Mouse (Mus musculus) lung, postnatal 10 days (tissue): Measurements from ENCODE around the gene Nol9.
A peak's percentile ranks its signal among the peaks of the same experiment; 100 is the strongest.

Experiments
- DNase-seq: peaks from one replicate; pipeline ENCODE4 v3.0.0; 2021

The Nol9 gene

DNA sequence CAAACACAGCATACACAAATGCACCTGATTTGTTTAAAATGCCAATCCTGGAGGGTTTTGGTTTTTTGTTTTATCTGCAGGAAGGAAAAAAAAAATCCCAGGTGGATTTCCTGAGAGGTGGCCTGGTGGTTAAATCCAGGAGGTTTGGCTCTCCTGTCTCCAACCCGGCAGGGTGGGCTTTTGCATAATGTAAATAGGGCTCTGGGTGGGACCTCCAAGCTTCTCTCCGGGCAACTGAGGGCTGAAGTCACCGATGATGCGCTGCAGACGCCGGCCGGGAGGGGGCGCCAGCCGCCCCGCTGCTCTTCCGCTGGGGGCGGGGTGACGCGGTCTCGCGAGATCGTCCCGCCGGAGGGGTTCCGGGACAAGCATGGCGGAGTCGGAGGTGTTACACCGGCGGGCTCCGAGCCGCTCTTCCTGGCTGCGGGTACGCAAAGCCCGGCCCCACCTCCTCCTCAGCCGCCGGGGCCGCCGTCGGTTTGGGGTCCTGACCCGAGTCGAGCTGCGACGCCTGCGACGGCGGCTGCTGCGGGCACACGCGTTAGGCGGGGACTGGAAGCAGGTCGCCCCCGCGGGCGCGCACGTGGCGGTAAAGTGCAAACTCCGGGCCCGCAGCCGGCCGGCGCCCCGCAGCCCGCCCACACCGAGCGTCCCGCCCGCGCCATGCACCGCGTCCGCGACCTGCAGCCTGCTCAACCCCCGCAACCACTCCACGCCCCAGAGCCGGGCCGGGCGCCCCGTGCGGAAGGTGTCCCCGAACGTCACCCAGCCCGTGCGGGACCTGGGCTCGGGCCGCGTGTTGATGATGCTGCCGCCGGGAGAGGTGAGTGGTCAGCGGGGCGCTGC lies at the start of gene Nol9:
Nol9 (plus strand) TSS at position 337 of the 846 bp plus-strand sequence.
- DNase-seq, result peak; percentile 95

DNA sequence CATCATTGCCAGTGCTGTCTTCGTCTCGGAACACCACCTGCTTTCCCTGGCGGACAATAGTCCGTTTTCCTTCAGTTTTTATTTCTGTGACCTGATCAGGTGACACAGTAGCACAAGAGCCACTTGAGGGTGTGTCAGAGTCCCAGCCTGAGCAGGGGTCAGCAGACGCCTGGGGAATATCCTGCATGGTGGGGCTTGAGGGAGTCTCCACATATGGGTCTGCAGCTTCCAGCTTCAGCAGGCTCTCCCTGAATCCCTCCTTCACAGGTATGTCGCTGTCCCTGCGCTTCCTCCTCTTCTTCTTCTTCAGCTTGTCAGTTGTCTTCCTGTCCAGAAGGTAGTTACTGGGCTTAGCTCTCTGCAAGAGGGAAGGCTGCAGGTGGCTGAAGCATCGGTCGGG lies 47.0 kb upstream of the Nol9 start:
- DNase-seq, result no peak

DNA sequence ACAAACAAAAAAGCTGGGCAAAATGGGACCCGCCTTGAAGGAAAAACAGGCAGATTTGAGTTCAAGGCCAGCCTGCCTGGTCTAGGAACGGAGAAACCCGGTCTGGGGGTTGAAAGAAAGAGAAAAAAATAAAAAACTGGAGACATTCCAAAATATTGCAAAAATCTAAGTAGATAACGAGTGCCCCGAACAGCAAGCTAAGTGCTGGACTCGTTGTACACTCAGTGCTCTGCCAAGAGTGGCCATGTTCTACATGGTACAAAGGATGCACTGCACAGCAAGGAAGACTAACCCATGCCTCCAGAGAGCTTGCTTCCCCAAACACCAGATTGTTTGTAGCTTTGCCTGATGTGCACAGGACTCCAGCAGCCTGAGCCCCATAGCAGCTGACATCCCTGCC lies 46.1 kb upstream of the Nol9 start:
- DNase-seq, result no peak

DNA sequence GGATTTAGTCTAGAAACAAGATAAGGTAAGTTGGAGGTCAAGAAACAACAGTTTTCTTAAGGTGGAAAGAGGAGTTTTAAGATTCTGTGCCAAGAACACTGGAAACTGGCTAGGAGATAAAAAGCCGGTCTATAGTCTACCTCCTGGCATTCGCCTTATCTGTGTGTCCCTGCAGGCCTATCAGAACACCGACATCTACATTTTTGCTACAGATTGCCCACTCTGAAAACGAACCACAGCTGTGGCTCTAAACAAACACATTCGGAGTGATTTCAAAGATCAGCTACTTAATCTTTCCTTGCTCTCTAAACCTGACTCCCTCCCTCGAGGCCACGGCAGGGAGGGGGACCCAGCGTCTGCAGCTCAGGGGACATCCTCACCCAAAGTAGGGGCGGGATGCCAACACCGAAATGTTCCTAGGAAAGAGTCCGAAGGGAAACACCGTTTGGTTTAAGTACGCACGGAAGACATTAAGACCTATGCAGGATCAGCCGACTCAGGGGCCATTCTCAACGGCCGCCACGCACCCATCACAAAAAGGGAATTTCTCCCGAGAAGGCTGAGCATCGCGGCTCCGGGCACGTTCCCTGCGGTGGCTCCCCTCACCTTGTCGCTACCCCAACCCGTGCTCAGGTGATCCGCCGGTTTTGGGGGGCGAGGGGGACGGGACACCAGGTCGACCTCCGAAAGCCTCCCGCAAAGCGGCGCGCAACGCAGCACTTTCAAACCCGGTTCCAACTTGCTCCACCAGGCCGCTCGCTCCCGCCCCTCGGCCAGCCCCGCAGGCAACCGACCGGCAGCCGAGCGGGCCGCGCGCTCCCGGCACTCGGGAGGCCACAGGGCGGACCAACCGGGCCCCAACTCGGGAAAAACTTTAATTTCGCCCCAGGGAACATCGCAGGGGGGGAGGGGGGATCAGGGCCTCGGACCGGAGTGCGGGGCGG lies 44.6 kb upstream of the Nol9 start:
- peak; percentile 46 for DNase-seq

DNA sequence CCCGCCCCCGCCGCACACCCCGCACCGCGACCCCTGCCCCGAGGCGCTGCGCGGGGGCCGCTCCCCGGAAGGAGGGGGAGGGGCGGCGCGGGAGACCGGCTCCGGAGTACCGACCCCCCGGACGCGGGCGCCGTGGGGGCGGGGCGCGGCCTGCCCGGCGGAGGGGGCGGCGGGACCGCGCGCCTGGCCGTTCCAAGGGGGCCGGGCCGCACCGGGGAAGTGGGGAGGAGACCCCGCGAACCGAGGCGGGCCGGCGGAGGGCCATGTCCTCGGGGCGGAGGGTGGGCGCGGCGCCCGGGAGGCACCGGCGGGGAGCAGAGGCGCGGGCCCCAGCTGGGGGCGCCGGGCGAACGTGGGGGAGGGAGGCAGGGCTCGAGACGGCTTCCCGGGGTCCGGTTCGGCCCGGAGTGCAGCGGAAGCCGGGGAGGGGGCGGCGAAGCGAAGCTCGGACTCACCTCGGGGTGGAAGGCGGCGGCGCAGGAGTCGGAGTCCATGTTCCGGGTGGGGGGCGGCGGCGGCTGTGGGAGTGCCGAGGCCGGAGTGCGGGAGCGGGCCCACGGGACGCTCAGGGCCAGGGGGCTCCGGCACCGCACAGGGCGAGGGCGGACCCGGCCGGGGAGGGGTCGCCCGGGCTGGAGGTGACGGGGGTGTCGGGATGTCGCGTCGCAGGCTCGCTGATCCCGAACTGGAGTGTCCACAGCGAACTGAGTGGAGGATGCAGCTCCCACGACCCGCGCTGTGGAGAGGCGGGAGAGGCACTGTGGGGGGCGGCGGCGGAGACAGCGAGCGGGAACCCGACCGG lies 43.5 kb upstream of the Nol9 start:
- peak; percentile 59 for DNase-seq

DNA sequence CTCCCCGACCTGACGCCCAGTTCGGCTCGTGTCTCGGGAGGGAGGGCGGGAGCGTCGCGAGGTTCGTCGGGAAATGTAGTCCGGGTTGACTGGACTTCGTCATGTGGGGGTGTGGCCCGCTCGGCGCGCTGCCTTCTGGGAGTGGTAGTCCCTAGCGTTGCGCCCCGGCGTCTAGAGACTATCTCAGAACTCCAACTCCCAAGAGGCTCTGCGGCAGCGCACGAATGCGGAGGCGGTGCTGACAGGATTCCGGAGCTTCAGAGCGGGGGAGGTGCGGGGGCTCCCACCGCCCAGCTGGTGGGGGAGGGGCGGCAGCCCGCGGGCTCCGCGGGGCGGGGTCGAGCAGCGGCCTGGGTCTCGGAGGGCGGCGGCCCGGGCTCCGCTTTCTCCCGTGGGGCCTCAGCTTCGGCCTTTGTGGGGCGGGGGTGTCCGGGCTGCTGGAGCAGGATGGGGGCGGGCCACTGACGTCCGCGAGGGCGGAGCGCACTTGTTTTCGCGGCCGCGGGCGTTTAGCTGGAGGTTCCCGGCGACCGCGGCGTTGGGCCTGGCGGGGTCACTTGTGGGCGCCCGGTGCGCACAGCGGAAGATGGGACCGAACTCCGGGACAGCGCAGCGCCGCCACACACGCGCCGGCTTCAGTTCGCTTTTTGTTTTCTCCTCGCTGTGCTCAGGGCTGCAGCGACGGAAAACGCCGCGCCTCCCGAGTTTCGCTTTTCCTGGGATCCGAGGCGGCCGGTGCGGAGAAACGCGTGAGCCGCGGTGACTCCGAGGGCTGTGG lies 42.8 kb upstream of the Nol9 start, which contains the start of gene Phf13:
Phf13 (minus strand) TSS at position 86 of the 778 bp plus-strand sequence.
- peak; percentile 99 for DNase-seq

DNA sequence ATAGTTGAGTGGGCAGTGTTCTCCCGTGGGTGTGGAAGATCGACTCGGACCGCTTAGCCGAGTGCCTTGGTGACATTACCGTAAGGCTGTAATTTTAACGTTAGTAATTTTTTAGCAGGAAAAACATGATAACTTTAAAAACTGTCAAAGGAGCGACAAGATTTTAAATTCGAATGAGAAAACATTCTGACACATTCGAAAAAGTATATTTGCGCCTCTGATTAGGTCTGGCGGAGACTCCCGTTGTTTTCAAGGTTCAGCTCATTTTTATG lies 42.2 kb upstream of the Nol9 start:
- no peak for DNase-seq

DNA sequence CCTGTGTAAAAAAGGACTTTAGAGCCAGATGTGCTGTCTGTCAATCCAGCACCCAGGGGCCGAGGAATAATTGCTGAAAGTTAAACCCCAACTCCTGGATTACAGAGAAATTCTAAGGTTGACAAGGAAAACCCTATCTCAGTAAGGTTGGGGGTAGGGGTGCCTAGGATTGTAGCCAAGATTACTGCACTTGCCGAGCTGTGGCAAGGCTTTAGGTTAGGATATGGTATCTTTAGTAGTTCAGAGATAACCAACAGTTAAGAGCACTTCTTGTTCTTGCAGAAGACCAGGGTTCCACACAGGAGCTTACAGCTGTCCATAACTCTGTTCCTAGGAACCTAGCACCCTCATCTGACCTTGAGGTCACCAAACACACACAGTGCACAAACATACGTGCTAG lies 41.4 kb upstream of the Nol9 start:
- no peak for DNase-seq

DNA sequence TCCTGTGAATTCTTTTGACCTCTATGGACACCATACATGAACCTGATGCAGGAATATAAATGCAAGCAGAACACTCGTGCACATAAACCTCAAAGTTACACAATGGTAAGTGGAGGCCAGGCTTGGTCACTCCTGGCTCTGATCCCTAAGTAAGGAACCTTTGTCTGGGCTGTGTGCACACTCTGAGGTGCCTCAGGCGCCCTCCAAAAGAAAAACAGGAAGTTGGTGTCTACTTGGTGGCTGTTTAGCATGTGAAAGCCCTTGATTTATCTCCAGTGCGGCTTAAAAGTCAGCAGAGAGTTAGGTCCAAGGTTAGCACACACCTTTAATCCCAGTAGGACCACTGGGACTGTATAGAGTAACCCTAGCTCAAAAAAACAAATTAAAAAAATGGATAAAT lies 39.6 kb upstream of the Nol9 start:
- no peak for DNase-seq

DNA sequence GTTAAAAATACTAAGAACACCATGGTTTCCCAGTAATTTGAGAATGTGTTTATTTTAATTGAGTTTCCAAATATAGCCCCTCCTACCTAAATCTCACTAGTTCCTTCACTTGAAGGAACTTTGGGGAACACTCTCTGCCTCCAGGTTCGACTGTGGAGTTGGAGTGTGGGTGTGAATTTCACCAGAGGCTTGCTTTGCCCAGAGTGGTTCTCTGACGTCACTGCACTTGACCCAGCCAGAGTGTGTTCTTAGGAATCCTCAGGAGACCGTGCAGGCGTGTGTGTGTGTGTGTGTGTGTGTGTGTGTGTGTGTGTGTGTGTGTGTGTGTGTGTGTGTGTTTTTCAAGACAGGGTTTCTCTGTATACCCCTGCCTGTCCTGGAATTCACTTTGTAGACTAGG lies 38.2 kb upstream of the Nol9 start:
- peak; percentile 76 for DNase-seq

DNA sequence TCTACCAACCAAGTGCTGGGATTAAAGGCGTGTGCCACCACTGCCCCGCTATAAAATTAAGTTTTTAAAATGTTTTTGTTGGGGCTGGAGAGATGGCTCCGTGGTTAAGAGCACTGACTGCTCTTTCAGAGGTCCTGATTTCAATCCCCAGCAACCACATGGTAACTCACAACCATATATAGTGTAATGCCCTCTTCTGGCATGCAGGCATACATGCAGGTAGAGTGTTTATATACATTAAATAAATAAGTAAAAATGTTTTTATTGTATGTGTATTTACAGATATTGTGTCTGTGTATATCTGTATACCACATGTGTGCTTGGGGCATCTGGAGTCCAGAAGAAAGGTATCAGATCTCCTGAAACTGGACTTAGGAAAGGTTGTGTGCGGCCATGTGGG lies 37.8 kb upstream of the Nol9 start:
- no peak for DNase-seq

DNA sequence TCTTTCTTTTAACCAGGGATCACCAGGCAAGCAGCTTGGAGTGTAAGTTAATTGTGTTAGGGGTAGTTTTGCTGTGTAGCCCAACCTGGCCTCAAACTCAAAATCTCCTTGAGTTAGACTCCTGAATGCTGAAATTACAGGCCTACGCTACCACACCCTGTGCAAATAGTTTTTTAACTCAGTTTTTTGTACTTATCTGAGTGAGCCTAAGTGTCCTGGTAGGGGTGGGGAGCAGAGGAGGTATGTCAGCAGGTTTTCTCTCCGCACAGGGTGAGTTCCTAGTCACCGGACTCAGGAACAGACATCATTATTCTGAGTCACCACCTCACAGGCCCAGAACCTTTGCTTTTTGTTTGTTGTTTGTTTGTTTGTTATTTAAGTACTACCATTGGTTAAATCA lies 37.1 kb upstream of the Nol9 start:
- DNase-seq, result no peak

DNA sequence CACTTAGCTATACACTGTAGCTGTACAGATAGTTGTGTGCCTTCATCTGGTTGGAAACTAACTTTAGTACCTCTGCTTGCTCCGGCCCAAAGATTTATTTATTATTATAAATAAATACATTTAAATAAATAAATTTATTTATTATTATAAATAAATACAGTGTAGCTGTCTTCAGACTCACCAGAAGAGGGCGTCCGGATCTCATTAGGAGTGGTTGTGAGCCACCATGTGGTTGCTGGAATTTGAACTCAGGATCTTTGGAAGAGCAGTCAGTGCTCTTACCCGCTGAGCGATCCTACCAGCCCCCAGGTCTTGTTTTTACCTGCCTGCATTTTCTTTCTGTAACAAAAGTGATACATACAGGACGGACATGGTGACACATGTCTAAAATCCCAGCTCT lies 33.0 kb upstream of the Nol9 start:
- DNase-seq, result no peak

DNA sequence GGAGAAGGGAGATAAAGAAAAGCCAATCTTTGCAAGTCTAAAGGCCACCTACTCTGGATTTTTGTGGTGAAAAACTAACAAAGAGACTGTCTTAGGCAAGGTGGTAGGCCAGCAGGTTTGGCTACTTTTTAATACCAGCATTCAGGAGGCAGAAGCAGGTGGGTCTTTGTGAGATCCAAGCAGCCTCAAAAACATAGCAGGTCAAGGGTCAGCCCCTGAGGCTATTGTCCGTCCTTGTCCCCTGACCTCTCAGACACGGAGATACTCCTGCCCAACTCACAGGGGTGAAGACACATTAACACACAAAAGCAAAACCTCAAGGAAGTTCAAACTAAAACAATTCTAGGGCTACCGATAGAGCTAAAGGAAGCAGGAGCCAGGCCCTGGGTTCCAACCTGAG lies 32.3 kb upstream of the Nol9 start:
- no peak for DNase-seq

DNA sequence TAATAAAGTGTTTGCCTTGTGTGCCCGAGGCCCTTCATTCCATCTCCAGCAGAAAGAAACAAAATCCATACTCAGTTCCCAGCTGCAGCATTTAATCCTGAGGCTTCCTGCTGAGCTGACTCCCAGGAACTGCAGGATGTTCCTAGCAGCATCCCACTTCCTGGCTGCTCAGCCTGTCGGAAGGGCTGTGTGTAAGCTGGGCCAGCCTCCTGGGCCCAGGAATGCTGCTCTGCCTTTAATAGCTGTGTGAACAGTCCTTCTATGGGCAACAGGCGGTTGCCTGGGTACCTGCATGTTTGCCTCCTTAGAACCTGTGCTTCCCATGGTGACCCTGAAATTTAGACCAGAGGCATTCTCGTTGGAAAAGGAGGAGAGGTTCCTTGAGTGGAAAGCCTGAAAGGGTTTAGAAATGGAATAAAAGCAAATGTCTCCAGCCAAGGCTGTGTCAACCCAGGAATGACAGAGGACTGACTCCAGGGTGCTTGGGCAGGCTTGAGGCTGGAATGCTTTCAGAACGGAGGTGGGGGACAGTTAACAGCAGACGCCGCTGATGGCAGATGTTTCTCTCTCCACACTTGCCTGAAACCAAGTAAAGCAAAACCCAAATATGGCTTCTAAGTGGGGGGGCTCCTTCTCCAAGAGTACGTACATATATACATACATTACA lies 31.5 kb upstream of the Nol9 start:
- peak; percentile 68 for DNase-seq

DNA sequence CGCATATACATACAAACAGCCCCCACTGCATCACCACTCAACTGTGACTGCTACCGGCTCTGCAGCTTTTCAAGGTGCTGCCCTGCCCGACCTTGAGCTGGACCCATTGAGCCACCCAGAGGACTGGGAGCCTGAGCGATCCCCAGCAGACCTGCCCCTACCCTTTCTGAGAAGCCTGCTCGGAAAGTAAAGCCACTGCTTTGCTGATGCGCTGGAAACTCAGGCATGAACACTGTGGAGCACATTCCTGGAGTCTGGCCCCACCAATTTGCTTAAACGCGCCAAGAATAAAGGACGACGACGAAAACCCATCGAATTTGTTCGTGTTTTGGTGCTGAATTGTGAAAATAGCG lies 31.0 kb upstream of the Nol9 start:
- no peak for DNase-seq

DNA sequence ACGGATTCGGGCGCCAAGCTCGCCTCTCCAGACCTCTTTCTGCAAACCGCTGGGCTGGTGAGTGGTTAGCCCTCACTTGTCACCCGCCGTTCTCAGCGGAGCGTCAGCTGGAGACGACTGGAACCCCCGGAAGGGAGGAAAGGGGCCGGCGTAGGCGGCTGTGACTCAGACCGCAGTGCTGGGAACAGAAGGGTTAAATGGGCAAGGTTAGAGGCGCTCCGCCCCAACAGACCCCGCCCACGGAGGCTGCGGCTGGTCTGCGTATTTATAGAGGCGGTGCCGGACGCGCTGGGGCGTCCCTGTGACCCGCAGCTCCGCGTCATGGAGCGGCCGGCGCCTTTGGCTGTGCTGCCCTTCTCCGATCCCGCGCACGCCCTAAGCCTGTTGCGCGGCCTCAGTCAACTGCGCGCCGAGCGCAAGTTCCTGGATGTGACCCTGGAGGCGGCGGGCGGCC lies 30.5 kb upstream of the Nol9 start, which contains the start of gene Klhl21:
Klhl21 (plus strand) TSS at position 182 of the 454 bp plus-strand sequence.
- DNase-seq, result peak; percentile 98

DNA sequence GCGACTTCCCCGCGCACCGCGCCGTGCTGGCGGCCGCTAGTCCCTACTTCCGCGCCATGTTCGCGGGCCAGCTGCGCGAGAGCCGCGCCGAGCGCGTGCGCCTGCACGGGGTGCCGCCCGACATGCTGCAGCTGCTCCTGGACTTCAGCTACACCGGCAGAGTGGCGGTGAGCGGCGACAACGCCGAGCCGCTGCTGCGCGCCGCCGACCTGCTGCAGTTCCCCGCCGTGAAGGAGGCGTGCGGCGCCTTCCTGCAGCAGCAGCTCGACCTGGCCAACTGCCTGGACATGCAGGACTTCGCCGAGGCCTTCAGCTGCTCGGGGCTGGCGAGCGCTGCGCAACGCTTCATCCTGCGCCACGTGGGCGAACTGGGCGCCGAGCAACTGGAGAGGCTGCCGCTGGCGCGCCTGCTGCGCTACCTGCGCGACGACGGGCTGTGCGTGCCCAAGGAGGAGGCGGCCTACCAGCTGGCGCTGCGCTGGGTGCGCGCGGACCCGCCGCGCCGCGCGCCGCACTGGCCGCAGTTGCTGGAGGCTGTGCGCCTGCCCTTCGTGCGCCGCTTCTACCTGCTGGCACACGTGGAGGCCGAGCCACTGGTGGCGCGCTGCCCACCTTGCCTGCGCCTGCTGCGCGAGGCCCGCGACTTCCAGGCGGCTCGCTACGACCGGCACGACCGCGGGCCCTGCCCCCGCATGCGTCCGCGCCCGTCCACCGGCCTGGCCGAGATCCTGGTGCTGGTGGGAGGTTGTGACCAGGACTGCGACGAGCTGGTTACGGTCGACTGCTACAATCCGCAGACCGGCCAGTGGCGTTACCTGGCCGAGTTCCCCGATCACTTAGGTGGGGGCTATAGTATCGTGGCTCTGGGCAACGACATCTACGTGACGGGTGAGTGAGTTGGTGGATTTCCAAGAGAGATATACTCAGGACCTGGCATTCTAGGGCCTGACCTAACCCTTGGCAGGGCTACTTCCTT lies 29.8 kb upstream of the Nol9 start:
- peak; percentile 84 for DNase-seq

DNA sequence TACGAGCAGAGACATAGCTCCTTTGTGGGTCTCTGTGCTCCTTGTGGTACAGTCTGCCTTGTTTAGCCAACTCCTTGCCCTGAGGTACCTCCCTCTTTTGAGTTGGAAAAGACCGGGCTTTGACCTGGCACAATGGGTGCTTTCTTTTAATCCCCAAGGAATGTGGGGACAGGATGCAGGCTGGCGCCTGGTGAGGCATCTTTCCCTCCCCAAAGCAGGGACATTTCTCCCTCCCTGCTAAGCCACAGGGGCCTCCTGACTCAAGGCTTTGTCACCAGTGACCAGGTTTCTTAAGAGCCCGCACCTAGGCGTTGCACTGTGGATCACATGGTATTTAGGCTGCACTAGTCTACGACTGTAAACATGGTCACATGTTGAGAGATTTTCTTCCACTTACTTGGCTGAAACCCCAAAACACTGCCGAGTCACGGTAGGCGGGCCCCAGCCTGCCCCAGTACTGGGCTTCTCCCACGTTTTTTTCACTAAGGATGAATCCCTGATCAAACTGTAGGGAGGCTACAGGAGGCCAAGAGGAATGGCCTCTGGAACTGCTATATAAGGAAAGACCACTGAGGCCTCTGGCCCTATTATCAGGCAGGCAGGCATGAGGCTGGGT lies 28.9 kb upstream of the Nol9 start:
- DNase-seq, result peak; percentile 63

DNA sequence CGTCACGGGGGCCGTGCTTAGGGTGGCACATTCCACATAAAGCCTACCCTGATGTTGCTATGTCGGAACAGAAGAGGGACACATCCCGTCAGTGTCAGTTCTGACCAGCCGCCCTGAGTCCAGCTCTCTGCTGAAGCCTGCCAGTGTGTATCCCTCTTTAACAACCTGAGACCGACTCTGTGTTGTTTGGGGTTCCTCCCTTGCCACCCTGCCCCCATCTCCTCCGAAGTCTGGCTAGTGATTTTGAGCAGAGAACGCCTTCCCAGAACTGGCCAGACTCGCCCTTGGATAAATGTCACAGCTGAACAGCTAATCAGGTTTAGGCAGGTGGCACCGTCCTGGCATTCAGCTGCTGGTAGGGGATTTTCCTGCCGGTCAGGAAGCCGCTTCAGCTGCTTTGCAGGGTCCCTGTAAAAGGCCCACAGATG lies 28.4 kb upstream of the Nol9 start:
- DNase-seq, result no peak
